Mouse (Mus musculus) heart, embryonic 10.5 days (tissue): ENCODE data around the gene Egfr. TPM values are rescaled to one million over a fixed set of nuclear protein-coding genes. Genes with fewer than 3 reads are reported as not detected.

Experiments
- polyA plus RNA-seq: library from polyadenylated mRNA; unstranded; fragments of >200 nt; fragmentation: Nextera tagmentation; extraction: Ambion mirVana; gene quantifications from 2 replicates; pipeline ENCODE4 v1.2.1, GENCODE M21; 2016

The Egfr gene
- polyA plus RNA-seq, 1 experiment from 2014 or later, result 3.1 TPM

Other genes starting within 250 kb of the Egfr start
- 37.4 and 38.9 TPM in 2 replicates for gene Sec61g, start 243.7 kb upstream of the Egfr start, polyA plus RNA-seq
- gene Fbxo48, start 199.2 kb downstream of the Egfr start, polyA plus RNA-seq, result 1.5 and 1.7 TPM in 2 replicates